Mouse (Mus musculus) yolk sac, embryonic 10.5 days (tissue): ENCODE results near the gene Ntsr1.

Experiments
- DNase-seq: peaks from one replicate; pipeline ENCODE4 v3.0.0-alpha.2; 2017; ENCODE audit warnings: low spot score

Ntsr1 gene

GRCm38 (mm10) chr2:180508455-180509115 lies 8.8 kb downstream of the Ntsr1 start:
- DNase-seq: no peak

GRCm38 (mm10) chr2:180510867-180511266 lies 11.1 kb downstream of the Ntsr1 start:
- DNase-seq: no peak

GRCm38 (mm10) chr2:180511875-180512661 lies 12.3 kb downstream of the Ntsr1 start:
- DNase-seq: no peak

- DNase-seq: no peak
These were observed 13.2 kb downstream of the Ntsr1 start for GRCm38 (mm10) chr2:180513019-180513418.

GRCm38 (mm10) chr2:180513835-180514234 lies 14.1 kb downstream of the Ntsr1 start:
- no peak for DNase-seq

- DNase-seq: no peak
These were observed 21.9 kb downstream of the Ntsr1 start for GRCm38 (mm10) chr2:180521437-180522221.

GRCm38 (mm10) chr2:180522825-180523224 lies 23.0 kb downstream of the Ntsr1 start:
- DNase-seq: no peak

GRCm38 (mm10) chr2:180527447-180527846 lies 27.7 kb downstream of the Ntsr1 start:
- no peak for DNase-seq

- DNase-seq: no peak
These were observed 28.1 kb downstream of the Ntsr1 start for GRCm38 (mm10) chr2:180527883-180528282.

GRCm38 (mm10) chr2:180530130-180530529 lies 30.4 kb downstream of the Ntsr1 start:
- DNase-seq: no peak

GRCm38 (mm10) chr2:180530584-180530983 lies 30.8 kb downstream of the Ntsr1 start:
- DNase-seq: no peak

GRCm38 (mm10) chr2:180531671-180532385 lies 32.1 kb downstream of the Ntsr1 start:
- no peak for DNase-seq

- DNase-seq: no peak
These were observed 32.7 kb downstream of the Ntsr1 start for GRCm38 (mm10) chr2:180532386-180532995.

GRCm38 (mm10) chr2:180533237-180533636 lies 33.5 kb downstream of the Ntsr1 start:
- DNase-seq: no peak

- DNase-seq: no peak
These were observed 43.9 kb downstream of the Ntsr1 start for GRCm38 (mm10) chr2:180543675-180544074.

- DNase-seq: no peak
These were observed 45.3 kb downstream of the Ntsr1 start for GRCm38 (mm10) chr2:180545046-180545445.

GRCm38 (mm10) chr2:180547384-180548106 lies 47.8 kb downstream of the Ntsr1 start:
- DNase-seq: no peak

- DNase-seq: no peak
These were observed 52.6 kb downstream of the Ntsr1 start for GRCm38 (mm10) chr2:180552340-180552739.

GRCm38 (mm10) chr2:180555219-180555618 lies 55.4 kb downstream of the Ntsr1 start:
- DNase-seq: no peak

- DNase-seq: no peak
These were observed 56.7 kb downstream of the Ntsr1 start for GRCm38 (mm10) chr2:180556470-180556869.

- no peak for DNase-seq
These were observed 60.5 kb downstream of the Ntsr1 start for GRCm38 (mm10) chr2:180560245-180560644.
